Comparison of ENCODE assay signal across 8 mouse cellular contexts in genomic region chr6:126939487-126940171, GRCm38 (mm10). TPM values are rescaled to one million over a fixed set of nuclear protein-coding genes. Genes with fewer than 3 reads are reported as not detected.
DNase-seq lines count a peak whose midpoint lies in the region; ATAC-seq and TF ChIP-seq lines count a peak whose summit lies in the region.

TSS of gene Rad51ap1 (minus strand) at chr6:126939587.
TSS of gene D6Wsu163e (plus strand) at chr6:126939962.

- in situ Hi-C loops in CH12.LX (cut with MboI; ENCODE audit: low pct_ligation_motif_present, low pct_unique_long_range_greater_than_20kb, low sequenced_read_pairs) = loop anchor here (10.0 kb wide), 1 partner anchor 435 kb away; no protein-coding TSS in a partner anchor

- peak; percentile 91 for TF ChIP-seq POLR2A in CH12.LX (IDR thresholded peaks at IDR 0.05; ENCODE audit: low read depth, low read length)

- TF ChIP-seq RAD21 in CH12.LX (IDR thresholded peaks at IDR 0.05; ENCODE audit: low read depth, low read length) = no peak

- H3K4me1 ChIP-seq in CH12.LX (ENCODE audit: control insufficient read depth in 1 of 2, insufficient read depth in 2 of 2) = peaks cover 8 to 34% of the 10 kb centered on the region in 2 experiments; a peak in 3 of 4 replicates
- H3K4me1 ChIP-seq in forebrain, embryonic 11.5 days (replicated peaks; ENCODE audit: control insufficient read depth, insufficient read depth, low read length) = peaks cover 6% of the 10 kb centered on the region; the same call in 1 of the 2 replicates
- H3K4me1 ChIP-seq in heart, embryonic 16.5 days (ENCODE audit: control insufficient read depth, insufficient read depth, low read length) = peaks cover 19% of the 10 kb centered on the region
- H3K4me1 ChIP-seq in liver, embryonic 15.5 days (replicated peaks) = peaks cover 36% of the 10 kb centered on the region
- H3K4me1 ChIP-seq in neural tube, embryonic 12.5 days = peaks cover 18% of the 10 kb centered on the region

- under 1% methylated on average over 33 of the region's 33 CpGs for WGBS in forebrain, embryonic 11.5 days
- under 1% methylated on average over 33 of the region's 33 CpGs for WGBS in heart, embryonic 16.5 days
- WGBS in liver, embryonic 15.5 days (ENCODE audit: insufficient replicate concordance) = under 1% methylated on average over 33 of the region's 33 CpGs
- WGBS in neural tube, embryonic 12.5 days = under 1% methylated on average over 33 of the region's 33 CpGs

- H3K79me2 ChIP-seq in CH12.LX (replicated peaks; ENCODE audit: control insufficient read depth, extremely low read depth, insufficient read depth, poor library complexity, severe bottlenecking) = peaks cover 24% of the 10 kb centered on the region

- TF ChIP-seq EP300 in CH12.LX (IDR thresholded peaks at IDR 0.05; ENCODE audit: low read length) = no peak

- peak; percentile 99 for ATAC-seq in forebrain, embryonic 11.5 days (replicated peaks; ENCODE audit: low FRiP score)
- ATAC-seq in heart, embryonic 16.5 days (replicated peaks; ENCODE audit: extremely low read depth, insufficient read depth, low FRiP score) = peak; percentile 99
- peak; percentile 98 for ATAC-seq in liver, embryonic 15.5 days (ENCODE audit: insufficient read depth)
- ATAC-seq in neural tube, embryonic 12.5 days (ENCODE audit: low FRiP score, low read depth) = peak; percentile 99

- no peak for TF ChIP-seq CTCF in CH12.LX (conservative IDR thresholded peaks at IDR 0.05 in 1 of 2, IDR thresholded peaks at IDR 0.05 in 1 of 2; ENCODE audit: low read depth in 2 of 2, low read length in 2 of 2)

- H3K4me3 ChIP-seq in CH12.LX (replicated peaks in 1 of 3; ENCODE audit: low read depth in 2 of 3, low read length in 2 of 3, poor library complexity in 1 of 3) = peak within 1 kb of the TSS; percentile 89 to 99 (median 95)
- peak within 1 kb of the TSS; percentile 70 for H3K4me3 ChIP-seq in forebrain, embryonic 11.5 days (ENCODE audit: low read depth, low read length)
- H3K4me3 ChIP-seq in heart, embryonic 16.5 days (ENCODE audit: low read length) = peak within 1 kb of the TSS; percentile 87
- H3K4me3 ChIP-seq in liver, embryonic 15.5 days (replicated peaks) = peak within 1 kb of the TSS; percentile 92
- H3K4me3 ChIP-seq in neural tube, embryonic 12.5 days = peak within 1 kb of the TSS; percentile 73

- DNase-seq in CH12.LX (ENCODE audit: extremely low read depth) = peak; percentile 94
- DNase-seq in c-Kit-positive CD71-positive TER-119-negative erythroid progenitor cells, embryonic 14.5 days (ENCODE audit: low read depth) = peak; percentile 89
- DNase-seq in forebrain, embryonic 11.5 days (ENCODE audit: low spot score) = peak; percentile 98
- peak; percentile 95 to 96 for DNase-seq in kidney, postnatal 36 days
- peak; percentile 94 for DNase-seq in telencephalon, adult 2 months (ENCODE audit: low read depth, low spot score)

- H3K27ac ChIP-seq in CH12.LX (ENCODE audit: insufficient read depth, low read depth) = peak within 1 kb of the TSS; percentile 67
- H3K27ac ChIP-seq in forebrain, embryonic 11.5 days (ENCODE audit: low read depth, low read length) = peak within 1 kb of the TSS; percentile 41; the same call in 1 of the 2 replicates
- H3K27ac ChIP-seq in heart, embryonic 16.5 days (ENCODE audit: low read length) = peak within 1 kb of the TSS; percentile 64
- H3K27ac ChIP-seq in liver, embryonic 15.5 days (replicated peaks) = peak within 1 kb of the TSS; percentile 86
- H3K27ac ChIP-seq in neural tube, embryonic 12.5 days = no peak within 1 kb of the TSS

- H3K4me2 ChIP-seq in CH12.LX (ENCODE audit: insufficient read depth, low read depth, poor library complexity, severe bottlenecking) = peak within 1 kb of the TSS; percentile 93
- H3K4me2 ChIP-seq in forebrain, embryonic 11.5 days (ENCODE audit: low read depth, low read length, severe bottlenecking) = peak within 1 kb of the TSS; percentile 82
- H3K4me2 ChIP-seq in heart, embryonic 16.5 days (ENCODE audit: low read depth, low read length) = peak within 1 kb of the TSS; percentile 95
- peak within 1 kb of the TSS; percentile 88 for H3K4me2 ChIP-seq in liver, embryonic 15.5 days
- peak within 1 kb of the TSS; percentile 98 for H3K4me2 ChIP-seq in neural tube, embryonic 12.5 days (replicated peaks)

- no peaks in the 10 kb centered on the region for H3K9me3 ChIP-seq in CH12.LX (replicated peaks; ENCODE audit: low read length)
- H3K9me3 ChIP-seq in forebrain, embryonic 11.5 days (ENCODE audit: control insufficient read depth, low read length) = no peaks in the 10 kb centered on the region
- H3K9me3 ChIP-seq in heart, embryonic 16.5 days (replicated peaks; ENCODE audit: control insufficient read depth, low read length) = no peaks in the 10 kb centered on the region
- no peaks in the 10 kb centered on the region for H3K9me3 ChIP-seq in liver, embryonic 15.5 days (replicated peaks)
- no peaks in the 10 kb centered on the region for H3K9me3 ChIP-seq in neural tube, embryonic 12.5 days

- no peaks in the 10 kb centered on the region for H3K27me3 ChIP-seq in CH12.LX (replicated peaks)
- H3K27me3 ChIP-seq in forebrain, embryonic 11.5 days (ENCODE audit: control insufficient read depth, insufficient read depth, low read length) = no peaks in the 10 kb centered on the region
- no peaks in the 10 kb centered on the region for H3K27me3 ChIP-seq in heart, embryonic 16.5 days (ENCODE audit: control insufficient read depth, insufficient read depth, low read length)
- H3K27me3 ChIP-seq in liver, embryonic 15.5 days = no peaks in the 10 kb centered on the region
- H3K27me3 ChIP-seq in neural tube, embryonic 12.5 days (replicated peaks) = no peaks in the 10 kb centered on the region

- dilution Hi-C loops in CH12.LX (cut with MboI; ENCODE audit: extremely low pct_ligation_motif_present, extremely low pct_unique_long_range_greater_than_20kb, low sequenced_read_pairs) = no loop called here

- H3K36me3 ChIP-seq in CH12.LX (replicated peaks in 1 of 2; ENCODE audit: control insufficient read depth in 1 of 2, insufficient read depth in 1 of 2, low read length in 1 of 2) = peaks cover 21 to 41% of the 10 kb centered on the region in 2 experiments
- H3K36me3 ChIP-seq in forebrain, embryonic 11.5 days (ENCODE audit: control insufficient read depth, insufficient read depth, low read length) = no peaks in the 10 kb centered on the region
- peaks cover 10% of the 10 kb centered on the region for H3K36me3 ChIP-seq in heart, embryonic 16.5 days (ENCODE audit: control insufficient read depth, insufficient read depth)
- H3K36me3 ChIP-seq in liver, embryonic 15.5 days (replicated peaks) = peaks cover 29% of the 10 kb centered on the region
- H3K36me3 ChIP-seq in neural tube, embryonic 12.5 days = peaks cover 13% of the 10 kb centered on the region

- H3K9ac ChIP-seq in CH12.LX (ENCODE audit: insufficient read depth, low read depth) = peak within 1 kb of the TSS; percentile 76
- H3K9ac ChIP-seq in forebrain, embryonic 11.5 days (ENCODE audit: low read length) = peak within 1 kb of the TSS; percentile 80
- peak within 1 kb of the TSS; percentile 84 for H3K9ac ChIP-seq in heart, embryonic 16.5 days (ENCODE audit: low read length)
- H3K9ac ChIP-seq in liver, embryonic 15.5 days = peak within 1 kb of the TSS; percentile 89
- peak within 1 kb of the TSS; percentile 74 for H3K9ac ChIP-seq in neural tube, embryonic 12.5 days

TF ChIP-seq in CH12.LX, 34 proteins besides CTCF, POLR2A, EP300 and RAD21 (continues in another document):
- peak; percentile 63; the same call in 1 of the 2 replicates for TF ChIP-seq TBP (conservative IDR thresholded peaks at IDR 0.05; ENCODE audit: low read depth, low read length)
- no peak for TF ChIP-seq GABPA (IDR thresholded peaks at IDR 0.05; ENCODE audit: insufficient replicate concordance, low read depth, low read length)
- no peak; the same call in 1 of the 2 replicates for TF ChIP-seq ETS1 (conservative IDR thresholded peaks at IDR 0.05; ENCODE audit: low read depth, low read length)
- no peak; the same call in 1 of the 2 replicates for TF ChIP-seq ZKSCAN1 (IDR thresholded peaks at IDR 0.05; ENCODE audit: borderline replicate concordance, low read depth, low read length)
- TF ChIP-seq ELF1 (IDR thresholded peaks at IDR 0.05; ENCODE audit: low read depth, low read length) = peak; percentile 68
- no peak for TF ChIP-seq RCOR1 (conservative IDR thresholded peaks at IDR 0.05; ENCODE audit: low read depth, low read length)
- peak; percentile 60 for TF ChIP-seq JUN (IDR thresholded peaks at IDR 0.05; ENCODE audit: insufficient read depth, low read depth, low read length)
- TF ChIP-seq CHD2 (IDR thresholded peaks at IDR 0.05; ENCODE audit: low read length) = peak; percentile 71; the same call in 1 of the 2 replicates
- TF ChIP-seq SIN3A (IDR thresholded peaks at IDR 0.05; ENCODE audit: low read length) = peak; percentile 99
- peak; percentile 83; the same call in 1 of the 2 replicates for TF ChIP-seq E2F4 (IDR thresholded peaks at IDR 0.05; ENCODE audit: insufficient replicate concordance, low read depth, low read length)
- peak; percentile 53; the same call in 1 of the 2 replicates for TF ChIP-seq MAZ (IDR thresholded peaks at IDR 0.05; ENCODE audit: low read depth, low read length)
- TF ChIP-seq NRF1 (IDR thresholded peaks at IDR 0.05; ENCODE audit: low read depth, low read length) = peak; percentile 95
- no peak for TF ChIP-seq PAX5 (IDR thresholded peaks at IDR 0.05; ENCODE audit: low read length)
- TF ChIP-seq ZC3H11A (IDR thresholded peaks at IDR 0.05; ENCODE audit: low read depth, low read length) = peak; percentile 100
- no peak for TF ChIP-seq ZMIZ1 (IDR thresholded peaks at IDR 0.05; ENCODE audit: low read depth, low read length)

RNA-seq across cellular contexts. Expression of gene Rad51ap1, which starts in this region (rescaled TPM):
- 30.0 and 39.2 TPM in 2 replicates for total RNA-seq in CH12.LX (2012; rRNA removed)
- 84.1 and 87.9 TPM in 2 replicates for total RNA-seq in CH12.LX (2014; rRNA removed)
- polyA plus RNA-seq in CH12.LX (2012; ENCODE audit: insufficient read length, low read depth) = 79.1 and 118 TPM in 2 replicates
- polyA plus RNA-seq in forebrain, embryonic 11.5 days (2014; fragmentation: Nextera tagmentation; extraction: Ambion mirVana) = 82.0 and 104 TPM in 2 replicates
- polyA plus RNA-seq in heart, embryonic 16.5 days (2015; fragmentation: Nextera tagmentation; extraction: Ambion mirVana) = 27.8 and 32.8 TPM in 2 replicates
- polyA plus RNA-seq in liver, embryonic 15.5 days (2015; fragmentation: Nextera tagmentation; extraction: Ambion mirVana) = 41.5 and 43.6 TPM in 2 replicates
- 37.9 and 39.0 TPM in 2 replicates for polyA plus RNA-seq in neural tube, embryonic 12.5 days (2016; fragmentation: Nextera tagmentation; extraction: Ambion mirVana)

RNA-seq across cellular contexts. Expression of gene D6Wsu163e, which starts in this region (rescaled TPM):
- total RNA-seq in CH12.LX (2012; rRNA removed) = 18.7 and 26.5 TPM in 2 replicates
- total RNA-seq in CH12.LX (2014; rRNA removed) = 42.0 and 42.7 TPM in 2 replicates
- polyA plus RNA-seq in CH12.LX (2012; ENCODE audit: insufficient read length, low read depth) = 26.6 and 31.1 TPM in 2 replicates
- polyA plus RNA-seq in forebrain, embryonic 11.5 days (2014; fragmentation: Nextera tagmentation; extraction: Ambion mirVana) = 19.7 and 19.8 TPM in 2 replicates
- polyA plus RNA-seq in heart, embryonic 16.5 days (2015; fragmentation: Nextera tagmentation; extraction: Ambion mirVana) = 14.3 and 16.0 TPM in 2 replicates
- 14.2 TPM in 2 replicates for polyA plus RNA-seq in liver, embryonic 15.5 days (2015; fragmentation: Nextera tagmentation; extraction: Ambion mirVana)
- 22.4 and 24.5 TPM in 2 replicates for polyA plus RNA-seq in neural tube, embryonic 12.5 days (2016; fragmentation: Nextera tagmentation; extraction: Ambion mirVana)
